Mouse (Mus musculus) MEL (cell line): Measurements from ENCODE around the gene Hoxc10.

Experiments
- CTCF ChIP-seq, 3 experiments: IDR thresholded peaks in 2 of 3; conservative IDR thresholded peaks in 1 of 3; 2 replicates each; pipeline ENCODE4 v1.5.1; 2011 to 2012; ENCODE audit warnings: low read length in 3 of 3, low read depth in 2 of 3, mild to moderate bottlenecking in 2 of 3, improper control_type of control experiment in 1 of 3, inconsistent platforms in 1 of 3, mixed read lengths in 1 of 3, moderate library complexity in 1 of 3; ENCODE audit not compliant: control insufficient read depth in 1 of 3, insufficient read depth in 1 of 3, poor library complexity in 1 of 3, severe bottlenecking in 1 of 3
- E2F4 ChIP-seq: IDR thresholded peaks from 2 replicates; pipeline ENCODE4 v1.6.1; 2011; ENCODE audit warnings: low read depth, low read length, improper control_type of control experiment, borderline replicate concordance
- POLR2A ChIP-seq, 2 experiments: IDR thresholded peaks; 2 replicates each; pipeline ENCODE4 v1.6.1; 2011 to 2012; ENCODE audit warnings: low read length in 2 of 2, mild to moderate bottlenecking in 2 of 2, control low read depth in 1 of 2, improper control_type of control experiment in 1 of 2, low read depth in 1 of 2, moderate library complexity in 1 of 2; ENCODE audit not compliant: control insufficient read depth in 1 of 2, insufficient read depth in 1 of 2, poor library complexity in 1 of 2
- TAL1 ChIP-seq: IDR thresholded peaks from 2 replicates; pipeline ENCODE4 v1.6.1; 2012; ENCODE audit warnings: mild to moderate bottlenecking, inconsistent platforms, low read length, moderate library complexity, mixed read lengths
- ZC3H11A ChIP-seq: IDR thresholded peaks from 2 replicates; pipeline ENCODE4 v1.6.1; 2012; ENCODE audit warnings: low read depth, mild to moderate bottlenecking, inconsistent platforms, low read length, improper control_type of control experiment

DNA sequence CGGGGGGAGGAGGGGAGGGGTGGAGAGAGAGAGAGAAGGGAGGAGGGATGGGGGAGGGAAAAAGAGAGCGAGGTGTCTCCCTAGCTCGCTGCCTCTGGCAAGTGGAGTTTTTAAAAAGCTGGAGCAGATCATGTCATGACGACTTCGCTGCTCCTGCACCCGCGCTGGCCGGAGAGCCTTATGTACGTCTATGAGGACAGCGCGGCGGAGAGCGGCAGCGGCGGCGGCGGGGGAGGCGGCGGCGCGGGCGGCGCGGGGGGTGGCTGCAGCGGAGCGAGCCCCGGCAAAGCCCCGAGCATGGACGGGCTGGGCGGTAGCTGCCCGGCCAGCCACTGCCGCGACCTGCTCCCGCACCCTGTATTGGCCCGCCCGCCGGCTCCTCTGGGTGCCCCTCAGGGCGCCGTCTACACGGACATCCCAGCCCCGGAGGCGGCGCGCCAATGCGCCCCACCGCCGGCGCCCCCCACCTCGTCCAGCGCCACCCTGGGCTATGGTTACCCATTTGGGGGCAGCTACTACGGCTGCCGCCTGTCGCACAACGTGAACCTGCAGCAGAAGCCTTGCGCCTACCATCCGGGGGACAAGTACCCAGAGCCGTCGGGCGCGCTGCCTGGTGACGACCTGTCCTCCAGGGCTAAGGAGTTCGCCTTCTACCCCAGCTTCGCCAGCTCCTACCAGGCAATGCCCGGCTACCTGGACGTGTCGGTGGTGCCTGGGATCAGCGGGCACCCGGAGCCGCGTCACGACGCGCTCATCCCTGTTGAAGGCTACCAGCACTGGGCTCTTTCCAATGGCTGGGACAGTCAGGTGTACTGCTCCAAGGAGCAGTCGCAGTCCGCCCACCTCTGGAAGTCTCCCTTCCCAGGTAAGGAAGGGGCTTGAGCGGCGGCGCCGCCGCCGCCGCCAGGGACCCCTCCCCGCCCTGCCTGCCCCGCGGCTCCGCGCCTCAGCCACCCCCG is 45.3 kb upstream of the Hoxc10 start, which contains the start of gene Hoxc13:
- TF ChIP-seq TAL1 (no peak), ZC3H11A (no peak), CTCF (IDR thresholded peaks at IDR 0.05 in 2 of 3, conservative IDR thresholded peaks at IDR 0.05 in 1 of 3; ENCODE audit: control insufficient read depth in 1 of 3, insufficient read depth in 1 of 3, low read depth in 2 of 3, low read length in 3 of 3, poor library complexity in 1 of 3, severe bottlenecking in 1 of 3) (no peak), E2F4 (no peak), POLR2A (IDR thresholded peaks at IDR 0.05; ENCODE audit: control insufficient read depth in 1 of 2, insufficient read depth in 1 of 2, low read depth in 1 of 2, low read length in 2 of 2, poor library complexity in 1 of 2) (no peak)
